Mouse (Mus musculus): ENCODE measurements around the gene Ssbp4.

Gene Ssbp4

GRCm38 (mm10) chr8:70549412-70550184 lies 59.1 kb downstream of the Ssbp4 start:
- no peak for DNase-seq

DNA sequence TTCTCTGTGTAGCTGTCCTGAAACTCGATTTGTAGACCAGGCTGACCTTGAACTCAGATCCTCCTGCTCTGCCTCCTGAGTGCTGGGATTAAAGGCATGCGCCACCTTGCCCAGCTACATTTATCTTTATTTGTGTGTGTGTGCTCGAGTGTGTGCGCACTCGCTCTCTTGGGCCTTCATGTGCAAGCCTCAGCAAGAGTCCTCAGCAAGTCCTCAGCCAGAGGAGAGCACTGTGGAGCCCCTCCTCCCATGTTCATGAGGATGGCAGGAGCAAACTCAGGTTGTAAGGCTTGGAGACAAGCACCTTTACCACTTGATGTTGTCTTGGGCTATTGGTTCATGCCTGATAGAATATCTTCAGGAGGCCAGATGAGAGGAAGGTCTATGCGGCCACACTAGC lies 60.9 kb downstream of the Ssbp4 start:
- no peak for DNase-seq
